Mouse (Mus musculus): ENCODE results near the gene Copg1. TPM values are rescaled to one million over a fixed set of nuclear protein-coding genes. Genes with fewer than 3 reads are reported as not detected.

Gene Copg1
- polyA plus RNA-seq, 1 experiment from 2014 or later, result 203 TPM

Other genes starting within 250 kb of the Copg1 start
- 7.1 and 7.7 TPM in 2 replicates for gene Aplf, start 215.6 kb upstream of the Copg1 start, polyA plus RNA-seq (2015; fragmentation: Nextera tagmentation; extraction: Ambion mirVana)
- gene Efcc1, start 156.9 kb upstream of the Copg1 start, polyA plus RNA-seq (2015; fragmentation: Nextera tagmentation; extraction: Ambion mirVana), result 4.6 and 5.5 TPM in 2 replicates
- gene Gp9, start 109.7 kb upstream of the Copg1 start, polyA plus RNA-seq (2015; fragmentation: Nextera tagmentation; extraction: Ambion mirVana), result 0.50 and 0.66 TPM in 2 replicates
- 9.7 and 11.0 TPM in 2 replicates for gene Rab43, start 75.7 kb upstream of the Copg1 start, polyA plus RNA-seq (2015; fragmentation: Nextera tagmentation; extraction: Ambion mirVana)
- 2.5 and 4.0 TPM in 2 replicates for gene Gm45140, start 52.0 kb upstream of the Copg1 start, polyA plus RNA-seq (2015; fragmentation: Nextera tagmentation; extraction: Ambion mirVana)
- 26.2 and 27.5 TPM in 2 replicates for gene Isy1, start 49.0 kb upstream of the Copg1 start, polyA plus RNA-seq (2015; fragmentation: Nextera tagmentation; extraction: Ambion mirVana)
- 484 and 498 TPM in 2 replicates for gene Cnbp, start 36.7 kb upstream of the Copg1 start, polyA plus RNA-seq (2015; fragmentation: Nextera tagmentation; extraction: Ambion mirVana)
- gene Hmces, start 26.1 kb downstream of the Copg1 start, polyA plus RNA-seq (2015; fragmentation: Nextera tagmentation; extraction: Ambion mirVana), result 42.1 and 44.5 TPM in 2 replicates
- gene H1fx, start 93.8 kb downstream of the Copg1 start, polyA plus RNA-seq (2015; fragmentation: Nextera tagmentation; extraction: Ambion mirVana), result 13.5 and 14.4 TPM in 2 replicates
- 357 and 370 TPM in 2 replicates for gene Rab7, start 157.5 kb downstream of the Copg1 start, polyA plus RNA-seq (2015; fragmentation: Nextera tagmentation; extraction: Ambion mirVana)
- gene Rpn1, start 196.7 kb downstream of the Copg1 start, polyA plus RNA-seq (2015; fragmentation: Nextera tagmentation; extraction: Ambion mirVana), result 321 and 328 TPM in 2 replicates

Data from midbrain, embryonic 16.5 days (tissue).